Mouse (Mus musculus) limb, embryonic 14.5 days (tissue): ENCODE measurements around the gene Mcm2. TPM values are rescaled to one million over a fixed set of nuclear protein-coding genes. Genes with fewer than 3 reads are reported as not detected.
A peak's percentile ranks its signal among the peaks of the same experiment; 100 is the strongest.

Source experiments
- ATAC-seq: fragments of 200-750 bp; cut with Nextera tagmentation; 2 replicates; pipeline ENCODE4 v1.8.0; 2017; ENCODE audit warnings: low read depth, moderate number of reproducible peaks, moderate TSS enrichment; ENCODE audit not compliant: low FRiP score
- DNase-seq: peaks from one replicate; pipeline ENCODE4 v3.0.0-alpha.2; 2015; ENCODE audit warnings: low spot score
- H3K27ac ChIP-seq: fragments of 300-500 bp; sonication (generic); replicated peaks from 2 replicates; pipeline ENCODE4 v1.5.1; 2014; ENCODE audit warnings: low read depth, mild to moderate bottlenecking, low read length, moderate library complexity, mixed read lengths
- H3K27me3 ChIP-seq: fragments of 300-500 bp; sonication (generic); 2 replicates; pipeline ENCODE4 v1.6.1; 2014; ENCODE audit warnings: low read length, mixed read lengths; ENCODE audit not compliant: control insufficient read depth, insufficient read depth
- H3K36me3 ChIP-seq: fragments of 300-500 bp; sonication (generic); 2 replicates; pipeline ENCODE4 v1.6.1; 2014; ENCODE audit warnings: mild to moderate bottlenecking, low read length, moderate library complexity, mixed read lengths; ENCODE audit not compliant: control insufficient read depth, insufficient read depth
- H3K4me1 ChIP-seq: fragments of 300-500 bp; sonication (generic); 2 replicates; pipeline ENCODE4 v1.6.1; 2014; ENCODE audit warnings: antibody characterized with exemption, low read length, mixed read lengths; ENCODE audit not compliant: control insufficient read depth, insufficient read depth
- H3K4me2 ChIP-seq: fragments of 300-500 bp; sonication (generic); replicated peaks from 2 replicates; pipeline ENCODE4 v1.6.1; 2014; ENCODE audit warnings: low read depth, mild to moderate bottlenecking, low read length, moderate library complexity; ENCODE audit not compliant: severe bottlenecking
- H3K4me3 ChIP-seq: fragments of 300-500 bp; sonication (generic); replicated peaks from 2 replicates; pipeline ENCODE4 v1.5.1; 2014; ENCODE audit warnings: low read length
- H3K9ac ChIP-seq: fragments of 300-500 bp; sonication (generic); 2 replicates; pipeline ENCODE4 v1.6.1; 2014; ENCODE audit warnings: mild to moderate bottlenecking, low read depth, low read length, moderate library complexity; ENCODE audit not compliant: severe bottlenecking
- H3K9me3 ChIP-seq: fragments of 300-500 bp; sonication (generic); 2 replicates; pipeline ENCODE4 v1.6.1; 2016; ENCODE audit warnings: low read length; ENCODE audit not compliant: control insufficient read depth
- POLR2A ChIP-seq: fragments of 200-500 bp; IDR thresholded peaks from 2 replicates; pipeline ENCODE4 v1.8.0; 2012; ENCODE audit warnings: inconsistent platforms, mild to moderate bottlenecking, moderate library complexity, borderline replicate concordance; ENCODE audit not compliant: insufficient read depth, insufficient read length; ENCODE audit errors: extremely low read depth
- WGBS: fragments of 180-500 bp; shearing (Covaris S2); extraction: QIAGEN DNeasy Blood & Tissue Kit; methylation state at CpG from one replicate; pipeline ENCODE4 v1.1.7; 2014; 5-methylcytosine and 5-hydroxymethylcytosine counted together
- polyA plus RNA-seq, 2 experiments: library from polyadenylated mRNA; depleted of rRNA in 1 of 2; stranded (reverse) in 1 of 2; unstranded in 1 of 2; fragments of >200 nt; fragmentation: Nextera tagmentation in 1 of 2; extraction: Ambion mirVana in 1 of 2; gene quantifications; 2 replicates each; pipeline versions ENCODE4 v1.2.1 to v1.2.3; 2012 to 2014

Mcm2 gene
- polyA plus RNA-seq, 2 experiments: 107 to 108 TPM

GRCm38 (mm10) chr6:88931449-88931848 lies 32.9 kb upstream of the Mcm2 start:
- Histone ChIP-seq H3K4me3 (no peak overlapping the region), H3K27ac (no peak overlapping the region), H3K9ac (no peak overlapping the region), H3K27me3 (no peaks in the 10 kb centered on the region), H3K36me3 (no peaks in the 10 kb centered on the region), H3K4me1 (no peaks in the 10 kb centered on the region), H3K4me2 (no peak overlapping the region), H3K9me3 (no peaks in the 10 kb centered on the region)
- WGBS: 88% methylated on average over 2 of the region's 2 CpGs
- TF ChIP-seq POLR2A: no peak
- ATAC-seq (no peak), DNase-seq (no peak)

GRCm38 (mm10) chr6:88930049-88930448 lies 31.5 kb upstream of the Mcm2 start:
- no peak for ATAC-seq
- H3K9me3 ChIP-seq: no peaks in the 10 kb centered on the region
- no peak overlapping the region for H3K27ac ChIP-seq
- H3K4me3 ChIP-seq: no peak overlapping the region
- WGBS: 72% methylated on average over 7 of the region's 7 CpGs
- H3K36me3 ChIP-seq: no peaks in the 10 kb centered on the region
- no peak for DNase-seq
- H3K4me2 ChIP-seq: no peak overlapping the region
- no peaks in the 10 kb centered on the region for H3K27me3 ChIP-seq
- TF ChIP-seq POLR2A: no peak
- H3K4me1 ChIP-seq: peaks cover 6% of the 10 kb centered on the region
- H3K9ac ChIP-seq: no peak overlapping the region

GRCm38 (mm10) chr6:88929451-88929850 lies 30.9 kb upstream of the Mcm2 start:
- Histone ChIP-seq H3K9me3 (no peaks in the 10 kb centered on the region), H3K4me1 (peaks cover 12% of the 10 kb centered on the region), H3K27me3 (no peaks in the 10 kb centered on the region), H3K36me3 (no peaks in the 10 kb centered on the region), H3K27ac (no peak overlapping the region), H3K4me2 (no peak overlapping the region), H3K9ac (no peak overlapping the region), H3K4me3 (no peak overlapping the region)
- no peak for ATAC-seq
- TF ChIP-seq POLR2A: no peak
- 70% methylated on average over 6 of the region's 6 CpGs for WGBS
- DNase-seq: no peak

GRCm38 (mm10) chr6:88928576-88928975 lies 30.0 kb upstream of the Mcm2 start:
- TF ChIP-seq POLR2A: no peak
- H3K4me3 ChIP-seq: no peak overlapping the region
- no peaks in the 10 kb centered on the region for H3K9me3 ChIP-seq
- H3K27ac ChIP-seq: no peak overlapping the region
- DNase-seq (no peak), ATAC-seq (no peak)
- peaks cover 18% of the 10 kb centered on the region for H3K4me1 ChIP-seq
- no peaks in the 10 kb centered on the region for H3K36me3 ChIP-seq
- H3K9ac ChIP-seq: no peak overlapping the region
- no peaks in the 10 kb centered on the region for H3K27me3 ChIP-seq
- no peak overlapping the region for H3K4me2 ChIP-seq
- 84% methylated on average over 5 of the region's 5 CpGs for WGBS

- 96% methylated on average over 1 of the region's 1 CpGs for WGBS
- ATAC-seq (no peak), DNase-seq (no peak)
- no peaks in the 10 kb centered on the region for H3K27me3 ChIP-seq
- H3K36me3 ChIP-seq: no peaks in the 10 kb centered on the region
- H3K4me2 ChIP-seq: no peak overlapping the region
- H3K4me3 ChIP-seq: no peak overlapping the region
- peaks cover 18% of the 10 kb centered on the region for H3K4me1 ChIP-seq
- no peak overlapping the region for H3K9ac ChIP-seq
- no peaks in the 10 kb centered on the region for H3K9me3 ChIP-seq
- no peak overlapping the region for H3K27ac ChIP-seq
- no peak for TF ChIP-seq POLR2A
Measured at GRCm38 (mm10) chr6:88928026-88928425, 29.4 kb upstream of the Mcm2 start.

GRCm38 (mm10) chr6:88927595-88927994 lies 29.0 kb upstream of the Mcm2 start:
- no peak for TF ChIP-seq POLR2A
- Histone ChIP-seq H3K27me3 (no peaks in the 10 kb centered on the region), H3K9me3 (no peaks in the 10 kb centered on the region), H3K4me2 (no peak overlapping the region), H3K4me3 (no peak overlapping the region), H3K4me1 (peaks cover 18% of the 10 kb centered on the region), H3K27ac (no peak overlapping the region), H3K9ac (no peak overlapping the region), H3K36me3 (no peaks in the 10 kb centered on the region)
- DNase-seq: peak; percentile 53
- no peak; the same call in 1 of the 2 replicates for ATAC-seq
- 6% methylated on average over 1 of the region's 2 CpGs for WGBS
